Mouse (Mus musculus) lung, adult 18-20 months (tissue): ENCODE data around the gene Rnf213.
"Not testable (repeated sequence)": the region's sequence is repeated elsewhere in the genome, so short reads cannot be mapped to it uniquely, and the experiment has no call there.

Source experiments
- DNase-seq, 2 experiments: peaks; one replicate each; pipeline ENCODE4 v3.0.0; 2022; ENCODE audit warnings: mixed read lengths in 2 of 2

Gene Rnf213

GRCm38 (mm10) chr11:119392800-119393482 lies at the start of gene Rnf213:
TSS of gene Rnf213 (plus strand) at chr11:119393100.
- peak; percentile 70 to 75 for DNase-seq

GRCm38 (mm10) chr11:119344178-119344577 lies 48.7 kb upstream of the Rnf213 start:
- no peak for DNase-seq

GRCm38 (mm10) chr11:119344865-119345264 lies 48.0 kb upstream of the Rnf213 start:
- DNase-seq = no peak

DNA sequence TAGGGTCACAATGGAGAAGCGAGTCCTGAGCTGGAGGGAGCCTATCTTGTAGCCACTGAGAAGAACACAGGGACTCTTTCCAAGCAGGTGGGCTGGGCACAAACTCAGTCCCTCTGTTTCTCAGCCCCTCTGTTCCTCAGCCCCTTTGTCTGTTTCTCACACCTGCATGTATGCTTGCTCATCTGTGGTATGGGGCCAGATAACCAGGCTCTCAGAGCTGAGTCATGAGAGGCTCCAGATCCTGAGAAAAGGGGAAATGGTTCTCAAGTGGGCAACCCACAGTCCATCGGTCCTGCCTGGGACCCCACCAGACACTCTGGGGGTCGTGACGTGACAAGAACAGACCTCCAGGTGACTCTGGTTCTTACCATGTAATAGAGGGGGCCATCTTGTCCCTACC lies 45.8 kb upstream of the Rnf213 start:
- DNase-seq = no peak

DNA sequence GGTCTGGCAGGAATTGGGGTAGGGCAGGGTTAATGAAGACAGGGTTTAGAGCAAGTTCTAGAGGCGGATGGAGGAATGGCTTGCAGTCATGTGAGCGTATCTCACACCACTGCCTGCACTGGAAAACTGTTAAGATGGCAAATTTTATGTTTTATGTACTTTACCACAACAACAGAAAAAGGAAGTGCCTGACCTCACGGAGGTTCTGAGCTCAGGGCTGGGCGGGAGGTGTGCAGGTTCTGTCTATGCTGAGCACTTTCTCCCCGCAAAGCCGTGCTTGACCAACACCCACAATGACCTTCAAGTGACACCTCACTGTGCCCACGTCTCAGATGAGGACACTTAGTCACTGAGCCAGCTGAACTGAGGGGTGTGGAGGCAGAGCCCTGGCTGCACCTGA lies 40.8 kb upstream of the Rnf213 start:
- DNase-seq = no peak

GRCm38 (mm10) chr11:119353946-119354345 lies 39.0 kb upstream of the Rnf213 start:
- DNase-seq = no peak

- DNase-seq = peak; percentile 78 to 83
Observed at GRCm38 (mm10) chr11:119354798-119355442, 38.0 kb upstream of the Rnf213 start.

- peak; percentile 92 for DNase-seq
Observed at GRCm38 (mm10) chr11:119355443-119356385, 37.2 kb upstream of the Rnf213 start, which contains the start of the genes Sgsh and Slc26a11. TSS of gene Sgsh (minus strand) at chr11:119355536. TSS of gene Slc26a11 (plus strand) at chr11:119355557.

- no peak for DNase-seq
Observed at GRCm38 (mm10) chr11:119359089-119359488, 33.8 kb upstream of the Rnf213 start.

DNA sequence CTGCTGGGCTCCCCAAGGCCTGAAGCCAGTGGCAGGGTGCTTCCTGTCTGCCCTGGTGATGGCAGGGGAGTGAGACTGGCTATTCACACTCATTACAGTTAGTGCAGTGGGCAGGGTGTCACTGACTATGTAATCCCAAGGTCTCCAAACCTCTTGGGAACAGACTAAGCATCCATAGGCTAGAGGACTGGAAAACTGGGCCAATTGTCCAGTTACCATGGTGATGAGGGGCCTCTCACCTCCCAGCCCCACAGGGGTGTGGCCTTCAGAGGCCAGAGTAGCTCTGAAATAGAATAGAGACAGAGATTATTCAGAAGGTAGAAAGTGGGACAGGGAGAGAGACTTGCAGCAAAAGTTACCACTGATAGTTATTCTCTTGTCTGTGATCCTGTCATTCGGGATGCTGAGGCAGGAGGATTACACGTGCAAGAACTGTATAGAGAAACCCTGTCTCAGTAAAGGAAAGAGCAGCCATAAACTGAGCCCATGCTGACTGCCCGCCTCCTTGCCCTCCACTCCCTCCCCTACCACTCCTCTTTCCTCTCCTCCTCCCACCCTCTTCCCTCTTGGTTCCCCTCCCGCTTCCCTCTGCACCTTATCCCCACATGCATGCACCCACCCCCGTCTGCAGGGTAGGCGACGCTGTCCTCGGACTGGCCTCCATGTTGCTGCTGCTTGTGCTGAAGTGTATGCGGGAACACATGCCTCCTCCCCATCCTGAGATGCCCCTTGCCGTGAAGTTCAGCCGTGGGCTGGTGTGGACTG lies 29.9 kb upstream of the Rnf213 start:
- DNase-seq = no peak

- DNase-seq = peak; percentile 64 to 65
Observed at GRCm38 (mm10) chr11:119363534-119364145, 29.3 kb upstream of the Rnf213 start.

GRCm38 (mm10) chr11:119375425-119375824 lies 17.5 kb upstream of the Rnf213 start:
- no peak for DNase-seq

GRCm38 (mm10) chr11:119377326-119377725 lies 15.6 kb upstream of the Rnf213 start:
- no peak for DNase-seq

GRCm38 (mm10) chr11:119378551-119378950 lies 14.3 kb upstream of the Rnf213 start:
- no peak for DNase-seq

DNA sequence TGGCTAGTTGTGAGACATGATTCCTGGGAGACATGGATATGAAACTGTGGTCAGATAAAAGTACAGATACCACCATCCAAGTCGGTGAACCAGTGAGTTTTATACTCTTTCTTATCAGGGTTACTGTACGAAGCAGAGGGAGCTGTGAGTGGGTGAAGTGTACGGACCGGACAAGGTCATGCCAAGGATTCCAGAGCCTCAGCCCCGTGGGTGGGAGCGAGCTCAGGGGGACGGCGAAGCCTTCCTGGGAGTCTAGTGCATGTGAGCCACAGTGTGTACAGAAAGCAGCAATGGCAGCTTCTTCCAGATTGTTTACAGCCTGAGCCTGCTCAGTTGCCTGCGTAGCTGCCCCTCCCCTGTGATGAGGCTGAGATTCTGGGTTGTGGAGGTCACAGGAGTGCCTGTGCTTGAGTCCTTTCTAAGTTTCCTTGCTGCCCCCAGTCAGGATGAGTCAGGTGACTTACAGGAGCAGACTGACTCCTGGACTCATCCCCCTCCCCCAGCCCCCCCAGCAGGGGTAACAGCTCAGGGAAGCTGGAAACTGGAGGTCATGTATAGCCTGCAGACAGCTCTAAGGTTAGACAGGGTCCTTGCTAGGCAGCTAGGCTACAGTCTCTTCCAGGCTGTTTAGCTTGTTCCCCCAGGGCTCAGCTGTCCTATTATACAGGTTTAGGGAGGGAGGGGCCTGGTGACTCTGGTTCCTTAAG lies 11.1 kb upstream of the Rnf213 start:
- no peak for DNase-seq

- DNase-seq = no peak
Observed at GRCm38 (mm10) chr11:119382338-119382850, 10.5 kb upstream of the Rnf213 start.

- no peak for DNase-seq
Observed at GRCm38 (mm10) chr11:119384904-119385303, 8.0 kb upstream of the Rnf213 start.

- no peak for DNase-seq
Observed at GRCm38 (mm10) chr11:119386306-119386705, 6.6 kb upstream of the Rnf213 start.

GRCm38 (mm10) chr11:119387273-119387672 lies 5.6 kb upstream of the Rnf213 start:
- DNase-seq = not testable (repeated sequence)

- DNase-seq = peak; percentile 80 to 85
Observed at GRCm38 (mm10) chr11:119389851-119390270, 3.0 kb upstream of the Rnf213 start.
